Mouse (Mus musculus) C3H10T1/2 (cell line): Measurements from ENCODE around the gene Gm49601. TPM values are rescaled to one million over a fixed set of nuclear protein-coding genes. Genes with fewer than 3 reads are reported as not detected.

Source experiments
- polyA plus RNA-seq, 2 experiments: library from polyadenylated mRNA; unstranded; fragments of >200 nt; fragmentation: generic; extraction: Trizol; gene quantifications; one replicate each; pipeline ENCODE4 v1.2.1; 2012; ENCODE audit warnings: missing spikeins in 2 of 2

The Gm49601 gene
- 10 to 100 TPM in 1 of 2 experiments, 1 to 10 TPM in 1; 2.5 to 14.2 TPM for polyA plus RNA-seq

GRCm38 (mm10) chr16:18626376-18626878 lies at the start of gene Gm49601:
TSS of gene Gm49601 (minus strand) at chr16:18626427.

DNA sequence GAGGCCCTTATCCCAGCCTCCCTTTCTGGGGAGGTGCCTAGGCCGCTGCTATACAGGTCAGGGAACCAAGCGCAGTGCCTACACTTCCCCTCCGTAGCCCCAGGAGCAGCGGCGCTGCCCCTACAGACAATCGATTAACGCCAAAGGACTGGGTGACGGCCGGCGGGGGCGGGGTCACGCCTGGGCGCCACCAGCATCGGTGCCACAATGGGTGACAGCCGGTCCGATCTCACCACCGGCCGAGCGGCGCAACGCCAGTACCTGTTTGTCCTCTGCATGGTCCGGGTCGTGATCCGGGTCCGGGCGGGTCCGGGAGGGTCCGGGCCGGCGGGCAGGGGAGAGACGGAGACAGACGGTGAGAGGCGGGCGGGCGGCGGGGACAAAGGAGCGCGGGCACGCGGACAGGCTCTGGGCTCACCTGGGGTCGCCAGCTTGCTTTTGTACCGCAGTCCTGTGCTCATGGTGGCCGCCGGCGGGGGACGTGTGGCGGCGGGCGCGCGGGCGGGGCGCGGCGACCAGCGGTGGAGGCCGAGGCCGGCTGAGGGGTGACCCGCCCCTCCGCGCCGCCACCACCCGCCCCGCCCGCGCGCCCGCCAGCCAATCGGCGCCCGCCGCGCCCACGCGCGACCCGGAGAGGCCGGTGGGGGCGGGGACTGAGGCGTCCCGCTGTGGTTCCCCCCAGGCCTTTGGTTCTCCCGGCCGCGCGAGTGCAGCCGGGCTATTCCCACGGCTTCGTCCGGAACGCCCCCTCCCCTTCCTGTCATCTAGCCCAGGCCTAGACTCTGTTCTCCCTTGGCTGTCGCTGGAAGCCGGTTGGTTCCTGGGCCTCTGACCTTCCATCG lies 3.4 kb upstream of the Gm49601 start, which contains the start of gene Sept5:
TSS of gene Sept5 (minus strand) at position 565 of the 842 bp plus-strand sequence.

DNA sequence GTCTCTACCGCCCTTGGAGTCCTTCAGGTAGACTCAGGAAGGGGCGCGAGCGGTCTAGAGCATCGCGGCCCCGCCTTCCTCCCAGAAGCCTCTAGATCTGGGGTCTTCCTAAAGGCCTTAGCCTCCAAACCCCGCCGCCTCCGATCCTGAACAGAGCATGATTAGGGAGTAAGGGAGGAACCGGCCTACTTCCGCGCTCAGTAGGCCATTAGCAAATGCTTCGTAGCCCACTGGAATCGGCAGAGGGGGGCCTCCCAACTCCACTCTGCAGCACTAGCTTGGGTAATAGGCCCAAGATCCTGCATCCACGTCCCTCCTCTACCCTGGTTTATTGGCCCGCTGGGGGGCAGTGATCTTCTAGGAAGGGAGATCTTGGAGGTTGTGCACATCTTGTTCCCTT lies 4.2 kb downstream of the Gm49601 start, which contains the start of gene Gp1bb:
TSS of gene Gp1bb (minus strand) at position 385 of the 400 bp plus-strand sequence.

DNA sequence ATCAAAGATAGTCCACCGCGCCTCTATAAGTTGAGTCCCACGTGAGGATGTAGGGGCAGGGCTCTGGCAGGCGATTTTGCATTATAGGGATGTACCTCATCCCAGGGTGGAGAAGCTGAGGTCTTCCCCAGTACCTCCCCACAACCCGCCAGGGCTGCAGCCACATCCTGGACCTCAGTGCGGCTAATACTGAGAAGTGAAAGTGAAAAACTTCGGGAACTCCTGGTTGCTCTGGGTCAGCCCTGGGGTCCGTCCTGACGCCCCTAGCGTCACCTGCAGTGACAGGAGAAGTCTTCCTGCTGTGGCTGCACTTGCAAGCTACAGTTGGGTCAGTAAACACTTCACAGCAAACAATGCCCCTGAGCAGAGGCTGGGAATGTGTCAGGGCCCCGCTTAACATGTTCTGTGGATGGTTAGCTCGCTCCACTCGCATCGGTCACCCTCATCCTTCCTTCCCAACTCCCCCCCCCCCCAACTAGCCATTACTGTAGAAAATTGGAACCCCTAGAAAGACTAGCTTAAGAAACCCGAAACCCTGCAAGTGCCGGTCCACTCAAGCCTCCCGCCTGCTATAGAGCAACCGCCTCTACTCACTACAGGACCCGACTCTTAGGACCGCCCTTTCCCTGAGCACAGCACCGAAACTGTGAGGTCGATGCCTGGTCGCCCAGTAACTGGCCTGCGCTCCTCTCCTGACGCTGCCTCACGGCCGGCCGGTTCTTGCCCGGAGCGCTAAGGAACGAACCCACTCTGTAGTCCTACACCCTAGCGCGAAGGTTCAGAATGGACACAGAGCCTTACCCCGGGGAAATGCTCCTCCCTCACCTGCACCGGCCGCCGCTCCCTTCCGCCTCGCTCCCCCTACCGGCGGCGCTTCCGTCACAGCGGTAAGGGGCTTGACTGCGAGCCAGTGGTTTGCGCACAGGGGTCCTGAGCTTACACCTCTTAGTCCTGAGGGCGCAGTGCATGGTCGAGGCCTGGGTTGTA lies 36.1 kb downstream of the Gm49601 start, which contains the start of gene Tbx1:
TSS of gene Tbx1 (minus strand) at position 868 of the 987 bp plus-strand sequence.

Other genes with a start within 250 kb of the Gm49601 start
- 10 to 100 TPM; 17.8 to 23.3 TPM for gene Txnrd2, start 200.0 kb downstream of the Gm49601 start, polyA plus RNA-seq
- gene Comt, start 199.6 kb downstream of the Gm49601 start, polyA plus RNA-seq, result 100 to 1,000 TPM in 1 of 2 experiments, 10 to 100 TPM in 1; 53.2 to 129 TPM
- 10 to 100 TPM in 1 of 2 experiments, 1 to 10 TPM in 1; 8.2 to 17.7 TPM for gene Gnb1l, start 127.7 kb downstream of the Gm49601 start, polyA plus RNA-seq
- 1 to 10 TPM in 1 of 2 experiments, under 1 TPM in 1; 0.98 to 2.9 TPM for gene Rtl10, start 127.5 kb downstream of the Gm49601 start, polyA plus RNA-seq
- 10 to 100 TPM; 31.9 to 75.7 TPM for gene Tbx1, start 35.8 kb downstream of the Gm49601 start, polyA plus RNA-seq
- 10 to 100 TPM in 1 of 2 experiments, 1 to 10 TPM in 1; 7.4 to 14.7 TPM for gene Gp1bb, start 4.0 kb downstream of the Gm49601 start, polyA plus RNA-seq
- 10 to 100 TPM; 56.1 to 93.6 TPM for gene Sept5, start 3.5 kb upstream of the Gm49601 start, polyA plus RNA-seq
- gene Cldn5, start 150.4 kb upstream of the Gm49601 start, polyA plus RNA-seq, result not detected
- 10 to 100 TPM in 1 of 2 experiments, 1 to 10 TPM in 1; 5.7 to 31.1 TPM for gene Ufd1, start 185.4 kb upstream of the Gm49601 start, polyA plus RNA-seq
- gene Cdc45, start 185.6 kb upstream of the Gm49601 start, polyA plus RNA-seq, result 10 to 100 TPM; 12.4 to 23.8 TPM
- gene 2510002D24Rik, start 210.2 kb upstream of the Gm49601 start, polyA plus RNA-seq, result 1 to 10 TPM; 2.7 to 8.8 TPM
- gene Gm28539, start 210.2 kb upstream of the Gm49601 start, polyA plus RNA-seq, result not detected